In genomic region chr3:127627151-127627955, GRCm38 (mm10) we compare ENCODE assay signal across 14 mouse cellular contexts. TPM values are rescaled to one million over a fixed set of nuclear protein-coding genes. Genes with fewer than 3 reads are reported as not detected.
DNase-seq lines count a peak whose midpoint lies in the region; ATAC-seq and TF ChIP-seq lines count a peak whose summit lies in the region.
"Had no signal": no experiment of that assay in that cellular context is flagged by ENCODE, and none has a peak within 500 bp of the region (broad histone marks: within the 10 kb centered on the region; RNA-seq: fewer than 3 reads in every experiment).

No protein-coding gene starts in this region.

- intact Hi-C loops in gastrocnemius, postnatal 14 days (cut with DNase I; ENCODE audit: low total_unique reads) = loop anchor here (5.0 kb wide), 1 partner anchor 130 kb away; no protein-coding TSS in a partner anchor

- 1% methylated on average over 28 of the region's 28 CpGs for WGBS in intestine, embryonic 14.5 days
- WGBS in intestine, embryonic 15.5 days = 2% methylated on average over 28 of the region's 28 CpGs
- WGBS in forebrain, embryonic 12.5 days = under 1% methylated on average over 28 of the region's 28 CpGs
- WGBS in midbrain, embryonic 12.5 days = under 1% methylated on average over 28 of the region's 28 CpGs

- H3K9me3 ChIP-seq in intestine, embryonic 14.5 days (ENCODE audit: control insufficient read depth, low read length) = no peaks in the 10 kb centered on the region
- no peaks in the 10 kb centered on the region for H3K9me3 ChIP-seq in intestine, embryonic 15.5 days
- H3K9me3 ChIP-seq in forebrain, embryonic 12.5 days = no peaks in the 10 kb centered on the region
- no peaks in the 10 kb centered on the region for H3K9me3 ChIP-seq in midbrain, embryonic 12.5 days
- H3K9me3 ChIP-seq: heart, embryonic 15.5 days; limb, embryonic 13.5 days had no signal

- TF ChIP-seq POLR2A in brain, embryonic 14.5 days (IDR thresholded peaks at IDR 0.05; ENCODE audit: borderline replicate concordance, extremely low read depth, insufficient read depth, insufficient read length, poor library complexity, severe bottlenecking) = no peak

- DNase-seq in intestine, embryonic 14.5 days (ENCODE audit: low spot score) = peak; percentile 67
- DNase-seq in brain, embryonic 14.5 days (ENCODE audit: low read depth) = peak; percentile 72
- no peak for DNase-seq in testis, postnatal 10 days (ENCODE audit: low spot score)
- DNase-seq in cerebellum, adult 9-11 months = no peak
- DNase-seq in gastrocnemius, postnatal 14 days = no peak
- DNase-seq: lung, postnatal 14 days had no signal

- no peaks in the 10 kb centered on the region for H3K36me3 ChIP-seq in intestine, embryonic 14.5 days (ENCODE audit: control insufficient read depth, insufficient read depth, low read length)
- no peaks in the 10 kb centered on the region for H3K36me3 ChIP-seq in intestine, embryonic 15.5 days
- no peaks in the 10 kb centered on the region for H3K36me3 ChIP-seq in forebrain, embryonic 12.5 days (replicated peaks)
- no peaks in the 10 kb centered on the region for H3K36me3 ChIP-seq in midbrain, embryonic 12.5 days
- H3K36me3 ChIP-seq: heart, embryonic 15.5 days; limb, embryonic 13.5 days had no signal

- H3K9ac ChIP-seq in intestine, embryonic 14.5 days (ENCODE audit: low read length) = no peak overlapping the region
- no peak overlapping the region for H3K9ac ChIP-seq in intestine, embryonic 15.5 days
- H3K9ac ChIP-seq in forebrain, embryonic 12.5 days = peak overlapping the region; percentile 40
- no peak overlapping the region for H3K9ac ChIP-seq in midbrain, embryonic 12.5 days (replicated peaks)
- H3K9ac ChIP-seq: heart, embryonic 15.5 days; limb, embryonic 13.5 days had no signal

- no peak overlapping the region for H3K4me2 ChIP-seq in intestine, embryonic 14.5 days (ENCODE audit: low read length)
- no peak overlapping the region for H3K4me2 ChIP-seq in intestine, embryonic 15.5 days (replicated peaks)
- H3K4me2 ChIP-seq in forebrain, embryonic 12.5 days = peak overlapping the region; percentile 44
- H3K4me2 ChIP-seq in midbrain, embryonic 12.5 days (replicated peaks) = peak overlapping the region; percentile 39

- peaks cover 4% of the 10 kb centered on the region for H3K4me1 ChIP-seq in intestine, embryonic 14.5 days (replicated peaks; ENCODE audit: control insufficient read depth, insufficient read depth, low read length)
- peaks cover 20% of the 10 kb centered on the region for H3K4me1 ChIP-seq in intestine, embryonic 15.5 days (replicated peaks)
- H3K4me1 ChIP-seq in forebrain, embryonic 12.5 days = peaks cover 59% of the 10 kb centered on the region
- peaks cover 56% of the 10 kb centered on the region for H3K4me1 ChIP-seq in midbrain, embryonic 12.5 days

- H3K27ac ChIP-seq in intestine, embryonic 14.5 days (ENCODE audit: low read depth) = no peak overlapping the region
- H3K27ac ChIP-seq in intestine, embryonic 15.5 days = no peak overlapping the region
- peak overlapping the region; percentile 84 for H3K27ac ChIP-seq in forebrain, embryonic 12.5 days
- peak overlapping the region; percentile 73 for H3K27ac ChIP-seq in midbrain, embryonic 12.5 days (replicated peaks)
- H3K27ac ChIP-seq: heart, embryonic 15.5 days; limb, embryonic 13.5 days had no signal

- TF ChIP-seq CTCF in brain, embryonic 14.5 days (IDR thresholded peaks at IDR 0.05; ENCODE audit: borderline replicate concordance, extremely low read depth, insufficient read depth, insufficient read length) = no peak

- peaks cover 83% of the 10 kb centered on the region for H3K27me3 ChIP-seq in intestine, embryonic 14.5 days (replicated peaks; ENCODE audit: control insufficient read depth, insufficient read depth, low read length)
- peaks cover 66% of the 10 kb centered on the region for H3K27me3 ChIP-seq in intestine, embryonic 15.5 days (replicated peaks)
- H3K27me3 ChIP-seq in forebrain, embryonic 12.5 days = peaks cover 83% of the 10 kb centered on the region
- peaks cover 92% of the 10 kb centered on the region for H3K27me3 ChIP-seq in midbrain, embryonic 12.5 days

- H3K4me3 ChIP-seq in intestine, embryonic 14.5 days (ENCODE audit: low read depth, low read length) = no peak overlapping the region
- H3K4me3 ChIP-seq in intestine, embryonic 15.5 days (replicated peaks) = no peak overlapping the region
- H3K4me3 ChIP-seq in forebrain, embryonic 12.5 days (replicated peaks) = peak overlapping the region; percentile 23
- H3K4me3 ChIP-seq in midbrain, embryonic 12.5 days = peak overlapping the region; percentile 14; the same call in 1 of the 2 replicates
- H3K4me3 ChIP-seq: erythroblast, embryonic 14.5 days had no signal

- ATAC-seq in intestine, embryonic 14.5 days (replicated peaks; ENCODE audit: low FRiP score, low TSS enrichment, low read depth) = no peak
- no peak for ATAC-seq in intestine, embryonic 15.5 days
- no peak for ATAC-seq in forebrain, embryonic 12.5 days (ENCODE audit: low FRiP score)
- peak; percentile 68 for ATAC-seq in midbrain, embryonic 12.5 days (ENCODE audit: low FRiP score, low read depth)
- ATAC-seq: activated CD4-positive, CD25-positive, alpha-beta regulatory T cell, adult 4 months had no signal

RNA-seq across cellular contexts. Expression of gene Neurog2, which starts 5.6 kb away (rescaled TPM):
- not detected in 2 replicates for polyA plus RNA-seq in intestine, embryonic 14.5 days (2014; fragmentation: Nextera tagmentation; extraction: Ambion mirVana)
- 0.19 TPM in 1 of 2 replicates, not detected in the other for polyA plus RNA-seq in intestine, embryonic 15.5 days (2015; fragmentation: Nextera tagmentation; extraction: Ambion mirVana)
- polyA plus RNA-seq in brain, embryonic 14.5 days (2012; rRNA removed) = 46.1 and 99.1 TPM in 2 replicates
- 161 and 168 TPM in 2 replicates for polyA plus RNA-seq in forebrain, embryonic 12.5 days (2016; fragmentation: Nextera tagmentation; extraction: Ambion mirVana)
- polyA plus RNA-seq in midbrain, embryonic 12.5 days (2016; fragmentation: Nextera tagmentation; extraction: Ambion mirVana) = 83.0 and 155 TPM in 2 replicates
- not detected for total RNA-seq in gastrocnemius, postnatal 14 days (2021)
- polyA plus RNA-seq: activated CD4-positive, CD25-positive, alpha-beta regulatory T cell, adult 4 months; erythroblast, embryonic 14.5 days; heart, embryonic 15.5 days; limb, embryonic 13.5 days; spleen, adult 2 months had no signal

Comparison
In these comparisons a context has a peak if more than half of its experiments do, and no peak if none do; other contexts are left out.
1. DNase-seq: peak in intestine, embryonic 14.5 days (single experiment) and brain, embryonic 14.5 days (single experiment); none in testis, postnatal 10 days (single experiment), cerebellum, adult 9-11 months (single experiment) and gastrocnemius, postnatal 14 days (single experiment).
2. H3K27ac ChIP-seq: peak in forebrain, embryonic 12.5 days (single experiment) and midbrain, embryonic 12.5 days (single experiment); none in intestine, embryonic 14.5 days (single experiment) and intestine, embryonic 15.5 days (single experiment).
3. H3K4me2 ChIP-seq: peak in forebrain, embryonic 12.5 days (single experiment) and midbrain, embryonic 12.5 days (single experiment); none in intestine, embryonic 14.5 days (single experiment) and intestine, embryonic 15.5 days (single experiment).
4. H3K4me3 ChIP-seq: peak in forebrain, embryonic 12.5 days (single experiment) and midbrain, embryonic 12.5 days (single experiment); none in intestine, embryonic 14.5 days (single experiment) and intestine, embryonic 15.5 days (single experiment).
5. RNA of gene Neurog2, which starts 5.6 kb away (polyA plus RNA-seq): 161 to 168 TPM in forebrain, embryonic 12.5 days, 83.0 to 155 TPM in midbrain, embryonic 12.5 days and 46.1 to 99.1 TPM in brain, embryonic 14.5 days; not detected in intestine, embryonic 14.5 days and 0.19 TPM in intestine, embryonic 15.5 days; every median in the first group is over 10 times any median in the second.